Mouse (Mus musculus): ENCODE measurements around the gene Oas1a.
"Not testable (repeated sequence)": the region's sequence is repeated elsewhere in the genome, so short reads cannot be mapped to it uniquely, and the experiment has no call there.

Gene Oas1a

GRCm38 (mm10) chr5:120906791-120907733, at the start of gene Oas1a:
TSS of gene Oas1a (minus strand) at chr5:120907521.
- in situ Hi-C loops (cut with MboI, MseI) = not testable (repeated sequence)

GRCm38 (mm10) chr5:120953974-120954373, 46.7 kb upstream of the Oas1a start:
- in situ Hi-C loops (cut with MboI, MseI) = no loop called here

DNA sequence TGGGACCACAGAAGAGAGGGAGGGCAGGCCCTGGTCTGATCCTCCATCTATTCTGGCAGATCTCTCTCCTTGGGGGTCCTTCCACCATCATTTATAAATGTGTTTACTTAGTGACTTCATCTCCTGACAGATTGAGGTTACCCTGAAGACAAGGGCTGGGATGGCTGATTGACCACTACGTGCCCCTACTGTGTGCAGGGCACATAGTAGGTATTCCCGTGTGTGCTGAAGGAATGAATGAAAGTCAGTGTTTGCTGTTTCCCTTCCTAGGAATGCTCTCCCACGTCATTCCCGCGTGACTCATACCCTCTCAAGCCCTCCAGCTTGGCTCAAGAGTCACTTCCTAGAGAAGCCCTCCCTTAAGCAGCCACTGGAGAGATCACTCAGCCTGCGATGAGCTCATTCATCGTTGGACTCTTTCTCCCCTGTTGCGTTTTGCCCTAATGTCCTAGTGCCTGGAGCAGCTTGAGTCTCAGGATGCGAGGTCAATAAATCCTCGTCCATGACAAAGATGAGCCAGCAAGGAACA, 45.0 kb upstream of the Oas1a start:
- in situ Hi-C loops (cut with MboI, MseI) = no loop called here

DNA sequence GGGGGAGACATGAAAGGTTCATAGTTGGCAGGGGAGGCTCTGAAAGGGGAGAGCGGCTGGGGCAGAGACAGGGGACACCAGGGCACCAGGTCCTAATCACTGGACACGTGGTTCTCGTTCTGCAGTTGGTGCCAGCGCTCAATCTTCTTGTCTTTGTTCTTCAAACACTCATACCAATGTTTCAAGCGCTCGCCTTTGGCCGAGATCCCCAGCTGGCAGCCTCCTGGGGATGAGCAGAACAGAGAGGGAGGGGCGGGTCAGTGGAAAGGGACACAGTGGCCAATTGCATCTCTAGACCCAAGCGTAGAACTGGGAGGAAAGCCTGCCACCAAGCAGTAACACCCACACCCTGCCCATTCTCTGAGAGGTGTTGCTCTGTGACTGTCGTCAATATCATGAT, 34.8 kb upstream of the Oas1a start:
- in situ Hi-C loops (cut with MboI, MseI) = no loop called here

DNA sequence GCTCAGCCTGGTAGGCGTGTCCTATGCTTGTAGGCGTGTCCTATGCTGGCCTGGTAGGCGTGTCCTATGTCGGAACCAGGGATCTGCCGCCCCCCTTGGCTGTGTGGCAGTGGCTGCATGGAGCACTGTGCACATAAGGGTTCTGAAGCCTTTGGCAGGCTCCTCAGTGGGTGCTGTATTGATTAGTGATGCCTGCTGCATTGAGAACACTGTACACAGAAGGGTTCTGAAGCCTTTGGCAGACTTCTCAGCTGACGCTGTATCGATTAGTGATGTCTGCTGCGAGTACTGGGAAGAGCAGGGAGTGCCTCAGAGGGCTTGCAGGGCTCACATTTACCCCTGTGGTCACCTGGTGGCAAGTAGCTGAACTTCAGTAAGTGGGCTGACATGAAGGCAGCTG, 31.3 kb upstream of the Oas1a start:
- in situ Hi-C loops (cut with MboI, MseI) = no loop called here

DNA sequence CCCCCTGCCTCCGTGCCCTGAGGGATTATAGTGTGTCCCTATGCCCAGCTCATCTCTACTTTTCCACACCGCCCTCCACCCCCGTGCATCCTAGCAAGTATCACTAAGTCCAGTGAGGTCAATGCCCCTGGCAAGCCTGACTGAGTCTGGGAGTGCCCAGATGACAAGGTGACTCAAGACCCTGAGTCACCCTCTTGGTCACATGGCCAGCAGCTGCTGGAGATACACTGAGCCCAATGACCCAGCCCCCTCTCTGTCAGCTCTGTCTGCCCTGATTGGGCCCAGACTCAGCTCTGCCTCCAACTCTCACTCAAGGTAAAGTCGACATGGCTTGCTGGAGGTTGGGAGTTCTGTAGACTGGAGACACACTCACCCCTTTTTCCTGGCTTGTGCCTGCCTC, 30.5 kb upstream of the Oas1a start:
- in situ Hi-C loops (cut with MboI, MseI) = no loop called here

GRCm38 (mm10) chr5:120933966-120934365, 26.6 kb upstream of the Oas1a start:
- in situ Hi-C loops (cut with MboI, MseI) = no loop called here

- in situ Hi-C loops (cut with MboI, MseI) = no loop called here
These were observed 19.7 kb upstream of the Oas1a start for GRCm38 (mm10) chr5:120927036-120927435.

- in situ Hi-C loops (cut with MboI, MseI) = not testable (repeated sequence)
These were observed 19.0 kb upstream of the Oas1a start for GRCm38 (mm10) chr5:120926311-120926710.

GRCm38 (mm10) chr5:120924520-120924919, 17.2 kb upstream of the Oas1a start:
- in situ Hi-C loops (cut with MboI, MseI) = not testable (repeated sequence)

DNA sequence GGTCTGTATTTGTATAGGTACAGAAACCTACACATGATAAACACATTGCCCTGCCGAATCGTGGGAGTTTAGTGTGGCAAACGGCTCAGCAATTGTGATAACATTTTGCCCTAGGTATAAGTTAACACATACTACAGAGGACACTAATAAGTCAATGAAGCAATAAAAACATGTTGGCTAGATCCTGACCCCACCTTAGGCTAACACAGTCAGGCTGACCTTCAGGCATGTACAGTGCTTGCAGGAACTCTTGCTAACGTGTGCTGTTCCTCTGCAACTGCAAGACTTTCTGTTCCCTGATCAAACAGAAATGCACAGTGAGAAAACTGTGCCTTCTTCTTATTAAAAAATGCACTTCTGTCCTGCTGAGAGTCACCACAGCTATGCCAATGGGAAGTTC, 16.6 kb upstream of the Oas1a start:
- in situ Hi-C loops (cut with MboI, MseI) = no loop called here

- in situ Hi-C loops (cut with MboI, MseI) = no loop called here
These were observed 13.0 kb upstream of the Oas1a start for GRCm38 (mm10) chr5:120920296-120920695.

DNA sequence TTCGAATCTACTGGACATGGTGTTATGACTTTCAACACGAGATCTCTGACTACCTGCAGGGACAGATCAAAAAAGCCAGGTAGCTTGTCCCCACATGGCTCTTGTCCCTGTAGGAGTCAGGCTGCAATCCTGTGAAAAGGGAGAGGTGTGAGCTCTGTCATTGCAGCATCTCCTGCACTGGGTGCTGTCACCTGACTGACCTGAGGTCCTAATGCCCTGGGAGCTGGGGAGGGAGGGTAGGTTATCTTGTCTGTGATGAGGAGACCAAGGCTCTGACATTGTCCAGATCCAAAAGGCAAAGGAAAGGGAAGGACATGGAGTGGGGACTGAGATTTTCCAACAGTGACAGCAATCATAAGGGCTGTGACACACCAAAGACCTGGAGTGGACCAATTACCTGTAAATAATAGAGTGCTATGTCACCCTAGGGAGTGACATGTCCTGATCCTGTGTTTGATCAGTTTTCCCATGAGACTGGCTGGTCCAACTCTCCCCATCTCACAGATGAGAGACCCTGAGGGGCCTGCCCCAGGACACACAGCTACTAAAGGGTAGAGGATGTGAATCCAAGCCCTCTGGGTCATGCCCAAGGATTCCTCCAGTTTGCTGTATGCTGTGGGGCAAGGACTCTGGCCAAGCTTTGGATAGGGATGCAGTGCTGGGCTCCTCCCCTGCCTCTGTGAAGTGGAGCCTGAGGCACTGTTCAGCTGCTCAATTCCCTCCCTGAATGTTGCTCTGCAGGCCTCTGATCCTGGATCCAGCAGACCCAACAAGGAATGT, 12.0 kb upstream of the Oas1a start:
- in situ Hi-C loops (cut with MboI, MseI) = not testable (repeated sequence)

GRCm38 (mm10) chr5:120914204-120914603, 6.9 kb upstream of the Oas1a start, which contains the start of gene Oas1d:
TSS of gene Oas1d (plus strand) at chr5:120914536.
- in situ Hi-C loops (cut with MboI, MseI) = not testable (repeated sequence)

- in situ Hi-C loops (cut with MboI, MseI) = no loop called here
These were observed 1.0 kb upstream of the Oas1a start for GRCm38 (mm10) chr5:120908196-120908920.

DNA sequence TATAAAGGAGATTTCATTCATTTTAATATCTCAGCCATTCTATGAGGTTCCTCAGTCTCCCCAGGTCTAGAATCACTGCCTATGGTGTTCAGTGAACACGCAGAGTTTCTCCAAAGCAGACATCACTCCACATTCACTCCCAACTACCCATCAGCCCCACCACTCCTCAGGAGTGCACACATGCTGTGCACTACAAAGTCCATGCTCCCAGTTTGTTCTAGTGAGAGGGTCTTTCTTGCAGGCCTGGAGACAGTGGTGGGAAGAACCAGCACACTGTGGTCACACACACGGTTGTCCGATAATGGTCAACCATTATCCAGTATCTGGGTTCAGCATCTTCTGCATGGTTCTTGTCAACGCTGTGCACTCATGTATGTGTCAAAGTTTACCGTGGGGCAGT, 5.3 kb downstream of the Oas1a start:
- in situ Hi-C loops (cut with MboI, MseI) = no loop called here

DNA sequence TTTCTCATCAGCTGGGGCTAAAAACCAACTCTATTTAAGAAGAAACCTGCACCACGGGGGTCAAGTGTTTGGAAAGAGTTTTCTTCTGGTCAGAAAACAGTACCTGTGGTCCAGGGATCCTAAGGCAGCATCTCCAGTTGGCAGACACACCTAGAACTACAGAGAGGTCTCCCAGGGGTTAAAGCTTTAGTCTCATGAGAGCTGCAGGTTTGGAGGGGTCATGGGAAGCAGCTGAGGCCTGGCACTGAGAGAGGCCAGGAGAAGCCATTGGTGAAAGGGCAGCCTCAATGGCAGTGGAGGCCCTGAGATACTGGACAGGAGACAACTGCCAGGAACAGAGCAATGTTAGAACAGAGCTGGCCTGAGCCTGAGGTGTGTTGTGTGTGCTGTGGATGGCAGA, 6.7 kb downstream of the Oas1a start:
- in situ Hi-C loops (cut with MboI, MseI) = no loop called here

DNA sequence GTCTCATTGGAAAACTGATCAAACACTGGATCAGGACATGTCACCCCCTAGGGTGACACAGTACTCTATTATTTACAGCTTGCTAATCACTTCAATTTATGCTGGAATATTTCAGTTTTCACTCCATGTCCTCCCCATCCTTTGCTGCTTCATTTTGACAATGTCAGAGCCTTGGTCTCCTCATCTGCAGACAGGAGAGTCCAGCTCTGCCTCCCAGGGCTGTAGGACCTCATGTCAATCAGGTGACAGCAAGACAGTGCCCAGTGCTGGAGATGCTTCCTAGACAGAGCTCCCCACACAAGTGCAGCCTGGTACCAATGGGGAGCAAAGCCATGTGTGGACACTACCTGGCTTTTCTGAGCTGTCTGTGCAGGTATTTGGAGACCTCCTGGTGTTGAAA, 8.6 kb downstream of the Oas1a start:
- in situ Hi-C loops (cut with MboI, MseI) = no loop called here

- in situ Hi-C loops (cut with MboI, MseI) = no loop called here
These were observed 9.0 kb downstream of the Oas1a start for GRCm38 (mm10) chr5:120898307-120898706.

GRCm38 (mm10) chr5:120895231-120895900, 12.0 kb downstream of the Oas1a start:
- in situ Hi-C loops (cut with MboI, MseI) = no loop called here

GRCm38 (mm10) chr5:120894692-120895091, 12.6 kb downstream of the Oas1a start:
- in situ Hi-C loops (cut with MboI, MseI) = not testable (repeated sequence)
